Mouse (Mus musculus): ENCODE measurements at regions not wholly inside any gene's neighbourhood (a gene's known extent, or its start where the extent isn't known, plus 50 kb on each side); places are given as distances from the start of the nearest gene placed in this dataset.
"Not testable (repeated sequence)": the region's sequence is repeated elsewhere in the genome, so short reads cannot be mapped to it uniquely, and the experiment has no call there.

GRCm38 (mm10) chrX:122935358-122935757 lies 94.1 kb downstream of the Gm17521 start:
- Histone ChIP-seq H3K9ac (ENCODE audit: low read depth, low read length) (no peak overlapping the region), H3K79me2 (ENCODE audit: control insufficient read depth, insufficient read depth, low read length) (no peaks in the 10 kb centered on the region), H3K4me1 (ENCODE audit: control insufficient read depth, insufficient read depth, low read length) (no peaks in the 10 kb centered on the region), H3K27me3 (ENCODE audit: control insufficient read depth, insufficient read depth, low read length) (no peaks in the 10 kb centered on the region), H3K36me3 (ENCODE audit: control insufficient read depth, insufficient read depth, low read length) (no peaks in the 10 kb centered on the region), H3K4me3 (ENCODE audit: insufficient read depth, low read depth, low read length) (no peak overlapping the region), H3K27ac (replicated peaks; ENCODE audit: insufficient read depth, low read depth, low read length) (no peak overlapping the region)
- 24% methylated on average over 1 of the region's 1 CpGs for WGBS
- no peak for TF ChIP-seq CTCF (IDR thresholded peaks at IDR 0.05; ENCODE audit: low read depth, low read length)
- TF ChIP-seq POLR2A (IDR thresholded peaks at IDR 0.05; ENCODE audit: extremely low read depth, insufficient read depth, low read length) = no peak
- DNase-seq (ENCODE audit: extremely low read depth, low read depth, low spot score) = no peak

- no peak overlapping the region for H3K27ac ChIP-seq (replicated peaks; ENCODE audit: insufficient read depth, low read depth, low read length)
- 59% methylated on average over 1 of the region's 1 CpGs for WGBS
- no peak overlapping the region for H3K4me3 ChIP-seq (ENCODE audit: insufficient read depth, low read depth, low read length)
- no peak for TF ChIP-seq POLR2A (IDR thresholded peaks at IDR 0.05; ENCODE audit: extremely low read depth, insufficient read depth, low read length)
- TF ChIP-seq CTCF (IDR thresholded peaks at IDR 0.05; ENCODE audit: low read depth, low read length) = no peak
- no peaks in the 10 kb centered on the region for H3K79me2 ChIP-seq (ENCODE audit: control insufficient read depth, insufficient read depth, low read length)
- no peaks in the 10 kb centered on the region for H3K4me1 ChIP-seq (ENCODE audit: control insufficient read depth, insufficient read depth, low read length)
- H3K9ac ChIP-seq (ENCODE audit: low read depth, low read length) = no peak overlapping the region
- H3K36me3 ChIP-seq (ENCODE audit: control insufficient read depth, insufficient read depth, low read length) = no peaks in the 10 kb centered on the region
- DNase-seq (ENCODE audit: extremely low read depth, low read depth, low spot score) = no peak
- H3K27me3 ChIP-seq (ENCODE audit: control insufficient read depth, insufficient read depth, low read length) = no peaks in the 10 kb centered on the region
These were observed 136.8 kb downstream of the Gm17521 start for GRCm38 (mm10) chrX:122892682-122893081.

GRCm38 (mm10) chrX:122854453-122854852 lies 175.0 kb downstream of the Gm17521 start:
- WGBS = 63% methylated on average over 1 of the region's 1 CpGs
- Histone ChIP-seq H3K36me3 (ENCODE audit: control insufficient read depth, insufficient read depth, low read length) (no peaks in the 10 kb centered on the region), H3K27ac (replicated peaks; ENCODE audit: insufficient read depth, low read depth, low read length) (no peak overlapping the region), H3K4me3 (ENCODE audit: insufficient read depth, low read depth, low read length) (no peak overlapping the region), H3K9ac (ENCODE audit: low read depth, low read length) (no peak overlapping the region), H3K27me3 (ENCODE audit: control insufficient read depth, insufficient read depth, low read length) (no peaks in the 10 kb centered on the region), H3K4me1 (ENCODE audit: control insufficient read depth, insufficient read depth, low read length) (no peaks in the 10 kb centered on the region), H3K79me2 (ENCODE audit: control insufficient read depth, insufficient read depth, low read length) (no peaks in the 10 kb centered on the region)
- DNase-seq (ENCODE audit: extremely low read depth, low read depth, low spot score) = no peak
- TF ChIP-seq CTCF (IDR thresholded peaks at IDR 0.05; ENCODE audit: low read depth, low read length) (no peak), POLR2A (IDR thresholded peaks at IDR 0.05; ENCODE audit: extremely low read depth, insufficient read depth, low read length) (no peak)

GRCm38 (mm10) chrX:122831222-122831621 lies 198.2 kb downstream of the Gm17521 start:
- H3K27me3 ChIP-seq (ENCODE audit: control insufficient read depth, insufficient read depth, low read length); DNase-seq (ENCODE audit: extremely low read depth, low read depth, low spot score); H3K4me3 ChIP-seq (ENCODE audit: insufficient read depth, low read depth, low read length); H3K27ac ChIP-seq (replicated peaks; ENCODE audit: insufficient read depth, low read depth, low read length); H3K36me3 ChIP-seq (ENCODE audit: control insufficient read depth, insufficient read depth, low read length); H3K9ac ChIP-seq (ENCODE audit: low read depth, low read length); H3K4me1 ChIP-seq (ENCODE audit: control insufficient read depth, insufficient read depth, low read length); H3K79me2 ChIP-seq (ENCODE audit: control insufficient read depth, insufficient read depth, low read length): not testable (repeated sequence)

DNA sequence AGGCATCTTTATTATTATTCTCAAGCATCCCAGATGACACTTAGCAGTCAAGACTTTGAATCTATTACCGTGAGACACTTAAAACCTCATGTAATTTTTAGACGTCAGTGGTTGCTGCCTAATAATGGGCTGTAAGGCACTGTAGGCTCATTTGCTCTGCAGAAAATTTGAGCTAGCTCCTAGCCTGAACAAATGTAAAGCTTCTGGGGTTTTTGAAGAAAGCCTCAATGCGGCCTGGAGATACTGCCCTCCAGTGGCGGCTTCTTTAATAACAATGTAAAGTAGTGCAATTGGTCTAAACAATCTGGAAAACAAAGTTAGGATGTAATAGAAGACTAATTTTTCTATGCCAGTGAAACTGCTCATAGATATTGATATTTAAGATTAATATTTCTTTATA lies 203.4 kb downstream of the Gm17521 start:
- TF ChIP-seq CTCF (IDR thresholded peaks at IDR 0.05; ENCODE audit: low read depth, low read length) (no peak), POLR2A (IDR thresholded peaks at IDR 0.05; ENCODE audit: extremely low read depth, insufficient read depth, low read length) (no peak)
- Histone ChIP-seq H3K4me3 (ENCODE audit: insufficient read depth, low read depth, low read length) (no peak overlapping the region), H3K9ac (ENCODE audit: low read depth, low read length) (no peak overlapping the region), H3K36me3 (ENCODE audit: control insufficient read depth, insufficient read depth, low read length) (no peaks in the 10 kb centered on the region), H3K27ac (replicated peaks; ENCODE audit: insufficient read depth, low read depth, low read length) (no peak overlapping the region), H3K4me1 (ENCODE audit: control insufficient read depth, insufficient read depth, low read length) (no peaks in the 10 kb centered on the region), H3K79me2 (ENCODE audit: control insufficient read depth, insufficient read depth, low read length) (no peaks in the 10 kb centered on the region), H3K27me3 (ENCODE audit: control insufficient read depth, insufficient read depth, low read length) (no peaks in the 10 kb centered on the region)
- 20% methylated on average over 4 of the region's 4 CpGs for WGBS
- DNase-seq (ENCODE audit: extremely low read depth, low read depth, low spot score) = peak; percentile 0

Measured in liver, adult 2 months (tissue).